Mouse (Mus musculus): ENCODE measurements at regions not wholly inside any gene's neighbourhood (a gene's known extent, or its start where the extent isn't known, plus 50 kb on each side); places are given as distances from the start of the nearest gene placed in this dataset.

DNA sequence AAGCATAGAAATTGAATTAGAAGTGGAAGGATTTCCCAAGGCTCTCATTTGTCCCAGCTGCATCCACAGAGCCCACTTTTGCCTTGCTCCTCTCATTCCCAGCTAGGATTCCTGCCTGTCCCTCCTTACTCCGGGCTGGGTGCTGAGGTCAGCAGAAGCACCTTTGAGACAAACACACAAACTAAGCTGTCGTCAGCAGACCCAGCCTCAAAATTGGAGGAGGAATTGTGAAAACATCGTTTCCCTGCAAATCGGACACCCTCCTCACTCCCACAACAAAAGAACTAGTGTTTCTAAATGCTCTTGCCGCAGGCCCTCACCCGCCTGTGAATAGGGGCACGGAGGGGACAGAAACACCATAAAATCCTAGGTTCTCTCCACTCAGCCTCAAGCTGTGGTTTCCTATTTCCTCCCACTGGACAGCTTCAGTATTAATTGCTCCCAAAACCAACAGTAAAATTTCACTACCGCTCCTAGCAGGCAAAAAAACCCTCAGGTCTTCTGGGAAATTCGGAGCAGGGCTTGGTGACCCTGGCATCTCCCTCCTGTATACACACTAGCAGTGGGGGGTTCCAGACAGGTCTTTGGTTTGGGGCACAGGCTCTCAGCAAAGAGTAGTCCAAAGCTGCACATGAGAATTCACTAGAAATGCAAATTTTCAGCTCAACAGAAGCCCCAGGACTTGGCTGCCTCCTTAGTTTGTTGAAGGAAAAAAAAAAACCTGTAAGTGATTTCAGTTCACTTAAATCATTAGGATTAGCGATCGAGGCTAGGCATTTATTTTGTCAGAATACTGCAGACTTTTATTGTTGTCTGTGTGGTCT, 123.5 kb upstream of the Adamts9 start:
- no peaks in the 10 kb centered on the region for H3K27me3 ChIP-seq
- 13% methylated on average over 11 of the region's 11 CpGs for WGBS
- peaks cover 11% of the 10 kb centered on the region for H3K4me1 ChIP-seq
- 0 out of 2 replicates have a peak, but pooled peaks have one; percentile 54 for ATAC-seq (ENCODE audit: insufficient number of reproducible peaks, low FRiP score, low TSS enrichment, low read depth)
- peak overlapping the region; percentile 14; the same call in 1 of the 2 replicates for H3K4me3 ChIP-seq (replicated peaks)
- H3K27ac ChIP-seq (replicated peaks): peak overlapping the region; percentile 68
- H3K9me3 ChIP-seq (replicated peaks): no peaks in the 10 kb centered on the region
- no peaks in the 10 kb centered on the region for H3K36me3 ChIP-seq
- H3K9ac ChIP-seq: no peak overlapping the region
- H3K4me2 ChIP-seq (replicated peaks): peak overlapping the region; percentile 39

DNA sequence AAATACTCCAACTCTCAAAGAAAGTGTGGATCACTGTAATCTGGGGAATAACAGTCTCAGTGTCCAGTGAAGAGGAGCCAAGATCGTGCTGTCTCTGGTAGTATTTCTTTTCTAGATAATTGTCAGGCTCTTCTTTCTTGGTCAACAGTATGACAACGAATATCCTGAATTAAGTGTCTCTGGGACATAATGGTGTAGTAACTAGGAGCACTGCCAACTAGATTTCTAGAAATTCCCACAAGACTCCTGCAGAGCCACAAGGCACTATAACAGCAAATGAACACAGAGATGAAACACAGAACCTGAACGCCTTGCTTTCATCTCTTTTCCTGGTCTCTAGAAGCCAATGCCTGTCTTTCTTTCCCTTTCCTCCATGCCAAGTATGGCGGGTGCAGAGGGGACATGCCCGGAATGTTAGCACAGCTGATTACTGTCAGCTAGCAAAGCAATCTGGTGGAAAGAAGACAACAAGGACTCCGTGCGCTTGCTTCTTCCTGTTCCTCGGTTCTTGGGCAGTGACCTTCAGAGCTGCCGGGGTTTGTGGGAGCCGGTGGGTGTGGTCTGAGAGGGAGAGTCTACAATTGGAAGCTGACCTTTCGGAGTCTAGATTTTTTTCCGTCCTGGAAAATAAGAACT, 122.7 kb upstream of the Adamts9 start:
- Histone ChIP-seq H3K9me3 (replicated peaks) (no peaks in the 10 kb centered on the region), H3K27ac (replicated peaks) (peak overlapping the region; percentile 68), H3K27me3 (no peaks in the 10 kb centered on the region), H3K4me2 (replicated peaks) (peak overlapping the region; percentile 39), H3K9ac (no peak overlapping the region), H3K36me3 (no peaks in the 10 kb centered on the region), H3K4me1 (peaks cover 11% of the 10 kb centered on the region), H3K4me3 (replicated peaks) (peak overlapping the region; percentile 14)
- no peak; the same call in 1 of the 2 replicates for ATAC-seq (ENCODE audit: insufficient number of reproducible peaks, low FRiP score, low TSS enrichment, low read depth)
- WGBS: 30% methylated on average over 12 of the region's 12 CpGs

DNA sequence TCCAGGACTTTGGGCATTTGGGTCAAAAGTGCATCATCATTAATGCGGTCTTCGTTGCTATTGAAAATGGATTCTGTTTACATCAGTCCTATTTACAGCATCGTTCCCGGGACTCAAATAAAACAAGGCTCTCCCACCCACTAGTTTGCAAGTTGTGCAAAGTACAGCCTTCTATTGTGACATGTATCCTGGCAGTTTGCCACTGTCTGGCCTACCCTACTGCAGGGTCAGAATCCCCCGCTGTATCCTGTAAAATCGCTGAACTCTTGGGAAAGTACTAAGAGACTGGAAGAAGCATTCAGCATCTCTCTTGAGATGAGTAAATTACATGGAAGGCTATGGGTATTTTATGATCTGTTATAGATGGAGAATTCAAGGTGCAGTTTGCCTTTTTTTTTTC, 122.1 kb upstream of the Adamts9 start:
- Histone ChIP-seq H3K9ac (no peak overlapping the region), H3K4me2 (replicated peaks) (no peak overlapping the region), H3K4me3 (replicated peaks) (no peak overlapping the region), H3K9me3 (replicated peaks) (no peaks in the 10 kb centered on the region), H3K36me3 (no peaks in the 10 kb centered on the region), H3K4me1 (peaks cover 11% of the 10 kb centered on the region), H3K27ac (replicated peaks) (no peak overlapping the region), H3K27me3 (no peaks in the 10 kb centered on the region)
- ATAC-seq (ENCODE audit: insufficient number of reproducible peaks, low FRiP score, low TSS enrichment, low read depth): no peak
- 74% methylated on average over 6 of the region's 6 CpGs for WGBS

DNA sequence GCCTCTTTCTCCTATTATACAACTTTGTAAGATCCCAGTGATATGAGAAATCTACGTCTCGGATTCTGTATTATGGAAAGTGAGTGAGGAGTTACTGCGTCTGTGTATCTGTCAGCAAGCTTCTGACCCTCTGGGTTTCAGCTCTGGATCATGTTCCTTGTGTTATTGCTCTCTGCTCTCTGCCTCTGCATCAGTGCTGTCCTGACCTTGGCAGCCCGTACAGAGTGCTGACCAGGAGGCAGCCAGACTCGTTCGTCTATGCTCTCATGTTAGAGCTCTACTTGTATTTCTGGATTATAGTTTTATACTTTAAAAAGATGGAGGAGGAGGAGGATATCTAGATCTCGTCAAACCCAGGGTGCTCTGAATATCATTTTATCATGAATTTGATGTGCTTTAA, 121.1 kb upstream of the Adamts9 start:
- Histone ChIP-seq H3K27ac (replicated peaks) (no peak overlapping the region), H3K36me3 (no peaks in the 10 kb centered on the region), H3K4me3 (replicated peaks) (no peak overlapping the region), H3K9me3 (replicated peaks) (no peaks in the 10 kb centered on the region), H3K9ac (no peak overlapping the region), H3K4me1 (peaks cover 11% of the 10 kb centered on the region), H3K27me3 (no peaks in the 10 kb centered on the region), H3K4me2 (replicated peaks) (no peak overlapping the region)
- 74% methylated on average over 7 of the region's 7 CpGs for WGBS
- no peak for ATAC-seq (ENCODE audit: insufficient number of reproducible peaks, low FRiP score, low TSS enrichment, low read depth)

DNA sequence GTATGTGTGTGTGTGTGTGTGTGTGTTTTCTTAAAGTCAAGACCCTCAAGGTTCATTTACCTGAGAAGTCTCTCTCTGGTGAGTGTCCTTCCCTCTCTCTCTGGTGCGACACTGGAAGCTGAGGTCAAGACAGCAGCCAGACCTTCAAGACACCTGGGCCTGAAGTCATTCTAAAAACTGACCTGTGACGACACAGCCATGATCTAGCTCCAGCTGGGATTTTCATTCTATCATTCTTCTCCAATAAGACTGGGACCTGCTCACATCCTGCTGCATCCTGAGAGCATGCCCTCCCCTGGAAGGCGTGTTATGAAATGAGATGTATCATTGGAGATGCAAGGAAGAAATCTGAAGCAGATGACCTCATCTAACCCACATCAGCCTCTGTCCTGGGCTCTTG, 118.4 kb upstream of the Adamts9 start:
- 54% methylated on average over 3 of the region's 3 CpGs for WGBS
- no peaks in the 10 kb centered on the region for H3K27me3 ChIP-seq
- peaks cover 9% of the 10 kb centered on the region for H3K4me1 ChIP-seq
- no peak overlapping the region for H3K4me3 ChIP-seq (replicated peaks)
- H3K9ac ChIP-seq: no peak overlapping the region
- ATAC-seq (ENCODE audit: insufficient number of reproducible peaks, low FRiP score, low TSS enrichment, low read depth): no peak
- H3K36me3 ChIP-seq: no peaks in the 10 kb centered on the region
- H3K9me3 ChIP-seq (replicated peaks): no peaks in the 10 kb centered on the region
- no peak overlapping the region for H3K4me2 ChIP-seq (replicated peaks)
- no peak overlapping the region for H3K27ac ChIP-seq (replicated peaks)

DNA sequence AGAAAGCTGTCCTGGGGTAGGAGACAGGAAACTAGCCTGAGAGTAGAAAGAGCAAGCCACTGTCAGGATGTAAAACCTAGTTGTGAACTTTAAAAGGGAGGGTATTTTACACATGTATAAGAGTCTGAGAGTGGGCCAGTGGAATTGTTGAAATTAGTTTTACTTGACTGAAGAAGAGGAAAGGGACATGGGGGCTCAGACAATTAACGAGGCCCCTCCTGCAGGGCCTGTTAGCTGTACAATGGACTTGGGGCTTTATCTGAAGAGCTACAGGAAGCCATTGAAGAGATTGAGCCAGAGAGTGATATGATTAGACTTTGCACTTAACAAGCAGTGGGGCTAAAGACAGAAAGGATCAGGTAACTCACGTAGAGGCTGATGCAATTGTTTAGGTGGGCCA, 102.2 kb upstream of the Adamts9 start:
- H3K27me3 ChIP-seq: no peaks in the 10 kb centered on the region
- H3K9ac ChIP-seq: no peak overlapping the region
- H3K4me2 ChIP-seq (replicated peaks): no peak overlapping the region
- 66% methylated on average over 2 of the region's 2 CpGs for WGBS
- no peak for ATAC-seq (ENCODE audit: insufficient number of reproducible peaks, low FRiP score, low TSS enrichment, low read depth)
- H3K36me3 ChIP-seq: no peaks in the 10 kb centered on the region
- no peak overlapping the region for H3K27ac ChIP-seq (replicated peaks)
- H3K4me3 ChIP-seq (replicated peaks): no peak overlapping the region
- H3K9me3 ChIP-seq (replicated peaks): no peaks in the 10 kb centered on the region
- no peaks in the 10 kb centered on the region for H3K4me1 ChIP-seq

DNA sequence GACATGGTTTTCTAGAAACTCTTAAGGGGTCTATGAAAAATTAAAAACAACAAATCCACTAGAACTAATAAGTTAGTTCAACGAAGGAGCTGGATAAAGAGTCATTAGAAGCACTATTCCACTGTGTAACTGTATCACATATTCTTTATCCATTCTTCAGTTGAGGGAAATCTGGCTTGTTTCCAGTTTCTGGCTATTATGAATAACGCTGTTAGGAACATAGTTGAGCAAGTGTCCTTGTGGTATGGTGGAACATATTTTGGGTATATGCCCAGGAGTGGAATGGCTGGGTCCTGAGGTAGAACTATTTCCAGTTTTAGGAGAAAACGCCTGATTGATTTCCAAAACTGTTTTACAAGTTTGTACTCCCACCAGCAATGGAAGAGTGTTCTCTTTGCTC, 97.7 kb upstream of the Adamts9 start:
- no peak overlapping the region for H3K4me3 ChIP-seq (replicated peaks)
- no peaks in the 10 kb centered on the region for H3K9me3 ChIP-seq (replicated peaks)
- H3K4me1 ChIP-seq: no peaks in the 10 kb centered on the region
- H3K36me3 ChIP-seq: no peaks in the 10 kb centered on the region
- 71% methylated on average over 3 of the region's 3 CpGs for WGBS
- no peak overlapping the region for H3K9ac ChIP-seq
- no peak for ATAC-seq (ENCODE audit: insufficient number of reproducible peaks, low FRiP score, low TSS enrichment, low read depth)
- no peaks in the 10 kb centered on the region for H3K27me3 ChIP-seq
- H3K27ac ChIP-seq (replicated peaks): no peak overlapping the region
- H3K4me2 ChIP-seq (replicated peaks): no peak overlapping the region

DNA sequence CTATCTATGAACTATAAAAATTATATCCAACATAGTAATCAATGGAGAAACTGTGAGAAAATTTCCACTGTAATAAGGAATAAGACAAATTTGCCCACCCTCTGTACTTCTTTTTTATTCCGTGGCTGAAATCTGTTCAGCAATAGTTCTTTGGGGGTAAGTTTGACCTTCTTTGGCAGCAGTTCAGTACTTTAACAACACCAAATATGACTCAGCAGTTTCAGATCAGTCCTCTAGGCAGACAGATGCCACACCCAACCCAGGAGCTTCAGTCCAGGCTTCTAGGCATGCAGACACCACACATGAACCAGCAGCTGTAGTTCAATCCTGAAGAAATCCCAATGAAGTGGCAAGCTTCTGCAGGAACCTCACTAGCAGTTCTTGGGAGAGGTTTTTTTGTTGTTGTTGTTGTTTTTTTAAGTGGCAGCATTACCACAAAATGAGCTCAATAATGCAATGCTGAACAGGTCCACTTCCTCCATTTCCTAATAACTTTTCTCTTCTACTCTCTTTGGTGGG, 88.6 kb upstream of the Adamts9 start:
- H3K9me3 ChIP-seq (replicated peaks): no peaks in the 10 kb centered on the region
- H3K4me2 ChIP-seq (replicated peaks): no peak overlapping the region
- H3K4me1 ChIP-seq: no peaks in the 10 kb centered on the region
- no peaks in the 10 kb centered on the region for H3K36me3 ChIP-seq
- no peak overlapping the region for H3K9ac ChIP-seq
- no peak overlapping the region for H3K4me3 ChIP-seq (replicated peaks)
- ATAC-seq (ENCODE audit: insufficient number of reproducible peaks, low FRiP score, low TSS enrichment, low read depth): no peak
- WGBS: 70% methylated on average over 1 of the region's 1 CpGs
- H3K27ac ChIP-seq (replicated peaks): no peak overlapping the region
- H3K27me3 ChIP-seq: no peaks in the 10 kb centered on the region

DNA sequence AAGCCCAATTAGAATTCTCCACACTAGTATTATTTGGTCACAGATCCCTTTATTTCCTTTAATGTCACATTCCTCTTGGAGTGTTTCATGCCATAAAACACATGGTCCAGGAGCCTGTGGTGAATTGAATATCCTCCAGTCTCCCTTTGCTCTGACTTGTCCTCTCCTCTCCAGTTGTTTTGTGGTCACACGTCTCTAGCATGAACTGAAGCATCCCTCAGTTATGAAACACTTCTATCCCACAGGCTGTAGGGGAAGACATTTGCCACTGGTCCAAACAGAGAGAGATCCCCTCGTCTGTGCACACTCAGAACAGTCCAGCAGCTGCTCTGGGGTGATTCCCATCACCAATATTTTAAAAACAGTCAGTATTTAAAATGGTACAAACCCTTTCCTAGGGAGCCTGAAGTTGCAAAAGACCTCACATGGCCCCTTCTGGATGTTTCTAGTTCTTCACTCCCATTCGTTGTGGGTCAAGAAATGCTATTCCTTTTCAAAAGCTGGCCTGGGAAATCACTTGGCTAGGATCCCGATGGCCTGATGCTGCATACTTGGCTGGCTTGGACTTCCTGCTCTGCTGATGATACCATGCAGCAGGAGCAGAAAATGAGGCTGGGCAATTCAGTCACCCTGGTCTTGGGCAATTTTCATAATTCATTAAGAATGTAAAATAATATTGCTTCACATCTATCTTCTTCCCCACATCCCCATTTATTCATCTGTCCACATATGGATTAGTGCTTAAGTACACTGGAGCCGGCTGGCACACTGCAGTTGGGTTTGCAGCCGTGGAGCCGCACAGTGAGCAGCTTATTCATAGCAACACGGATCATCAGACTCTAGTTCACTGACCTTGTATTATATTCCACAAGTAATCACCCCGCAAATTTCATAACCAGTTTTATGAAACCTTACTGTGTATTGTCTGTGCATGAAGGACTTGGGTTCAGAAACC, 83.1 kb upstream of the Adamts9 start:
- no peak overlapping the region for H3K9ac ChIP-seq
- no peaks in the 10 kb centered on the region for H3K4me1 ChIP-seq
- H3K36me3 ChIP-seq: no peaks in the 10 kb centered on the region
- no peak overlapping the region for H3K4me2 ChIP-seq (replicated peaks)
- no peaks in the 10 kb centered on the region for H3K27me3 ChIP-seq
- H3K9me3 ChIP-seq (replicated peaks): no peaks in the 10 kb centered on the region
- ATAC-seq (ENCODE audit: insufficient number of reproducible peaks, low FRiP score, low TSS enrichment, low read depth): no peak
- H3K27ac ChIP-seq (replicated peaks): no peak overlapping the region
- no peak overlapping the region for H3K4me3 ChIP-seq (replicated peaks)
- 52% methylated on average over 9 of the region's 9 CpGs for WGBS

DNA sequence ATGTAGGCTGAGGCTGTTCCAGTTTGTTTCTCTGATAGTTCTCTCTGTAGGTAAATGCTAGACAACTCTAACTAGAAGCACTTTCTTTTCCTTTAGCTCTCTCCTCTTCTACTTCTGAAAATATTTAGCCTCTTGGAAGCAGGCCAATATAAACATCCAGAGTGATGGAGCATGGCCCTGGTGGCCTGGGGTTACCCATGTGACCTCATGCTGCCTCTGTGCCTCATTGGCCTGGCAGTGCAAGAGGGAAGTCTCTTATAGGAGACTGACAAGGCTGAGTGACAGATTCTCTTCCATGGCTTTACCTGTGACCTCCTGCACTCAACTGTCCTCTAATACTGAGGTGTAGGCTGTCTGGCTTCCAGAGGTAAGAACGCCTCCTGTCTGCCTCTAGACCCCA, 71.2 kb upstream of the Adamts9 start:
- 84% methylated on average over 1 of the region's 1 CpGs for WGBS

DNA sequence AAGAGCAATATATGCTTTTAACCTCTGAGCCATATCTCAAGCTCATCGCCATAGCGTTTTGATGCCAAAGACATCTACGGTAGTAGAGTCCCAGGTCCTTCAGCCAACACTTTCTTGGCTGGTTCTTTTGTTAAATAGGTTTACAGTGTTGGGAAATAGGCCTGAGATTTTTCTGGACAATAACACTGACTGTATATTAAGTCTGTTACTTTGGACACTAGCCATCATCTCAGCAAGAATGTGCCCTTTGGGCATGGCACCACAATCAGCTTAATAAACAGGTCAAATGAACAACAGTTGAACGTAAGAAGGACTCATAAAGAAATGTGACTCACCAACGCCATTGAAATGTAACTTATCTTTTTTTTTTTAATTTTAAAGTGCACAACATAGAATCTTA, 68.6 kb upstream of the Adamts9 start:
- WGBS: 81% methylated on average over 5 of the region's 5 CpGs
- H3K4me2 ChIP-seq (replicated peaks): no peak overlapping the region
- H3K4me1 ChIP-seq: peaks cover 7% of the 10 kb centered on the region; the same call in 1 of the 2 replicates
- H3K9me3 ChIP-seq (replicated peaks): no peaks in the 10 kb centered on the region
- H3K9ac ChIP-seq: no peak overlapping the region
- H3K27me3 ChIP-seq: no peaks in the 10 kb centered on the region
- ATAC-seq (ENCODE audit: insufficient number of reproducible peaks, low FRiP score, low TSS enrichment, low read depth): no peak
- H3K4me3 ChIP-seq (replicated peaks): no peak overlapping the region
- no peak overlapping the region for H3K27ac ChIP-seq (replicated peaks)
- H3K36me3 ChIP-seq: no peaks in the 10 kb centered on the region

More for the DNA sequence above, 71.2 kb upstream of the Adamts9 start:
- H3K9me3 ChIP-seq (replicated peaks): no peaks in the 10 kb centered on the region
- H3K36me3 ChIP-seq: no peaks in the 10 kb centered on the region
- H3K27me3 ChIP-seq: no peaks in the 10 kb centered on the region
- no peak overlapping the region for H3K9ac ChIP-seq
- H3K4me1 ChIP-seq: peaks cover 7% of the 10 kb centered on the region; the same call in 1 of the 2 replicates
- no peak overlapping the region for H3K27ac ChIP-seq (replicated peaks)
- H3K4me2 ChIP-seq (replicated peaks): no peak overlapping the region
- H3K4me3 ChIP-seq (replicated peaks): no peak overlapping the region
- ATAC-seq (ENCODE audit: insufficient number of reproducible peaks, low FRiP score, low TSS enrichment, low read depth): no peak
